Mouse (Mus musculus) erythroblast, embryonic 14.5 days (primary cell): Measurements from ENCODE around the gene Hist2h2ab.

Source experiments
- GATA1 ChIP-seq: IDR thresholded peaks from 2 replicates; pipeline ENCODE4 v1.6.1; 2012; ENCODE audit warnings: low read length, inconsistent platforms, mixed read lengths
- TAL1 ChIP-seq: IDR thresholded peaks from 3 replicates; pipeline ENCODE4 v1.6.1; 2012; ENCODE audit warnings: low read length, inconsistent platforms, mixed read lengths

DNA sequence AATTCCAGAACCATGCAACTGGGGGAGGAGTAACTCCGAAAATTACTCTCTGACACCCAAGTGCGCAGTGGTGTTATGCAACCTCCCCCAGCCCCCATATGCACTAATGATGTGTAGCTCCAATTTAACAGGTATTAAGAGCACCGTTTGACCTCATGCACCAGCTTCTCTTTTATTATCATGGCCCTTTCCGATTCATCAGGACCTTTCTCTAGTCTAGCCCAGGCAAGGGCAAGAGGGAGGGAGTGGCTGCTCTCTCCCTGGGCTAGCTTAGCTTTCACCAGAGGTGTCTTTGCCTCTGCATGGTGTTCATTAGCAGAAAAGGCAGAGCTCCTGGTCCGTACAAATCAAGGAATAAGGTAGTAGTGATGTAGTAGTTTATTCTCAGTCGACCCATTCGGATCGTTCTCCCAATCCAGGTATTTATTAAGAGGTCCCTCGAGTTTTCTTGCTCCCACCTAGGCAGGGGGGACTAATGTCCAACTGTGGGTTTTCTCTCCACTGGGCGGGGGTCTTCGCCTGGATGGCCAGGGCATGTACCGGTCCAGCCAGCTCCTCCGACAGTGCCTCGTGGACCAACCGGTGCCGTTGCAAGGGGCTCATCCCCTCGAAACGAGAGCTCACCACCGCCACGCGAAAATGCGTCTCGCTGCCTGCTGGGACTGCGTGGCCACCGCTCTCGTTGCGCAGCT, 23.1 kb upstream of the Hist2h2ab start:
- TF ChIP-seq TAL1 = no peak
- no peak for TF ChIP-seq GATA1
